ENCODE assay signal across 8 mouse cellular contexts in genomic region chr2:37452376-37452760, GRCm38 (mm10). TPM values are rescaled to one million over a fixed set of nuclear protein-coding genes. Genes with fewer than 3 reads are reported as not detected.
DNase-seq lines count a peak whose midpoint lies in the region; ATAC-seq and TF ChIP-seq lines count a peak whose summit lies in the region.

No protein-coding gene starts in this region.

- peak; percentile 26 for DNase-seq in kidney, adult 9 months
- DNase-seq in kidney, postnatal 14 days = no peak
- DNase-seq in Patski (ENCODE audit: low read depth, low spot score) = no peak
- DNase-seq in liver, embryonic 14.5 days (ENCODE audit: low read depth in 3 of 3, low spot score in 3 of 3) = no peak
- DNase-seq in yolk sac, embryonic 10.5 days (ENCODE audit: low spot score) = no peak
- no peak for DNase-seq in adrenal gland, adult 8-10 months
- DNase-seq in ovary, postnatal 36 days (ENCODE audit: low spot score) = no peak

- CTCF ChIA-PET in Patski (lab: Charles Lee) = interaction anchor here (1.1 kb wide), 1 partner anchor 28 kb away, joined by 5 read pairs; no protein-coding TSS in a partner anchor

- H3K9ac ChIP-seq in forebrain, embryonic 13.5 days = peak overlapping the region; percentile 93
- peak overlapping the region; percentile 93 for H3K9ac ChIP-seq in liver, embryonic 14.5 days (replicated peaks)

- H3K9me3 ChIP-seq in forebrain, embryonic 13.5 days (replicated peaks) = no peaks in the 10 kb centered on the region
- no peaks in the 10 kb centered on the region for H3K9me3 ChIP-seq in liver, embryonic 14.5 days (ENCODE audit: control insufficient read depth, low read length)

- no peak for TF ChIP-seq CTCF in Patski (IDR thresholded peaks at IDR 0.05)
- no peak for TF ChIP-seq CTCF in liver, embryonic 14.5 days (IDR thresholded peaks at IDR 0.05; ENCODE audit: low read depth)

- ATAC-seq in Patski = peak; percentile 56
- peak; percentile 89 for ATAC-seq in forebrain, embryonic 13.5 days
- peak; percentile 60 for ATAC-seq in liver, embryonic 14.5 days (ENCODE audit: insufficient read depth)

- no peaks in the 10 kb centered on the region for H3K36me3 ChIP-seq in forebrain, embryonic 13.5 days (ENCODE audit: poor library complexity, severe bottlenecking)
- H3K36me3 ChIP-seq in liver, embryonic 14.5 days (replicated peaks; ENCODE audit: control insufficient read depth, insufficient read depth, low read depth) = no peaks in the 10 kb centered on the region; the same call in 1 of the 2 replicates

- POLR2A ChIA-PET in Patski (lab: Charles Lee) = interaction anchor here (1.0 to 1.1 kb wide), 2 partner anchors 19 to 22 kb away, joined by 3 read pairs; no protein-coding TSS in a partner anchor

- 0% methylated on average over 17 of the region's 24 CpGs for WGBS in forebrain, embryonic 13.5 days
- 0% methylated on average over 23 of the region's 24 CpGs for WGBS in liver, embryonic 14.5 days (ENCODE audit: insufficient replicate concordance)

- TF ChIP-seq EP300 in liver, embryonic 14.5 days (IDR thresholded peaks at IDR 0.05; ENCODE audit: low read depth) = no peak

- H3K27ac ChIP-seq in forebrain, embryonic 13.5 days = peak overlapping the region; percentile 85
- peak overlapping the region; percentile 61 for H3K27ac ChIP-seq in liver, embryonic 14.5 days

- H3K4me2 ChIP-seq in forebrain, embryonic 13.5 days = peak overlapping the region; percentile 68
- peak overlapping the region; percentile 75 for H3K4me2 ChIP-seq in liver, embryonic 14.5 days (ENCODE audit: low read depth)

- peaks cover 19% of the 10 kb centered on the region for H3K4me1 ChIP-seq in forebrain, embryonic 13.5 days
- H3K4me1 ChIP-seq in liver, embryonic 14.5 days (replicated peaks; ENCODE audit: control insufficient read depth in 2 of 2, insufficient read depth in 2 of 2, low read length in 1 of 2) = peaks cover 6 to 7% of the 10 kb centered on the region in 2 experiments

- peak overlapping the region; percentile 96 for H3K4me3 ChIP-seq in forebrain, embryonic 13.5 days
- peak overlapping the region; percentile 88 to 90 for H3K4me3 ChIP-seq in liver, embryonic 14.5 days (ENCODE audit: insufficient read depth in 1 of 2, low read depth in 2 of 2, low read length in 2 of 2)

- H3K27me3 ChIP-seq in Patski = no peaks in the 10 kb centered on the region
- no peaks in the 10 kb centered on the region for H3K27me3 ChIP-seq in forebrain, embryonic 13.5 days
- H3K27me3 ChIP-seq in liver, embryonic 14.5 days (ENCODE audit: control insufficient read depth, insufficient read depth, low read length) = no peaks in the 10 kb centered on the region

- in situ Hi-C loops in Patski (cut with MboI; ENCODE audit: low pct_unique_long_range_greater_than_20kb) = no loop called here

RNA-seq across cellular contexts. Expression of gene Rabgap1, which starts 9.3 kb away (rescaled TPM):
- polyA plus RNA-seq in Patski (2021) = 55.9 TPM
- polyA plus RNA-seq in forebrain, embryonic 13.5 days (2015; fragmentation: Nextera tagmentation; extraction: Ambion mirVana) = 61.9 and 63.8 TPM in 2 replicates
- 3.5 and 5.0 TPM in 2 replicates for polyA plus RNA-seq in liver, embryonic 14.5 days (2012; rRNA removed)
- polyA plus RNA-seq in liver, embryonic 14.5 days (2014; fragmentation: Nextera tagmentation; extraction: Ambion mirVana) = 6.8 and 7.6 TPM in 2 replicates
- total RNA-seq in adrenal gland, adult 8-10 months (2022) = 10 to 100 TPM; 59.7 to 90.2 (median 74.4) TPM

RNA-seq across cellular contexts. Expression of gene Zbtb6, which starts 9.4 kb away (rescaled TPM):
- polyA plus RNA-seq in Patski (2021) = 11.5 TPM
- polyA plus RNA-seq in forebrain, embryonic 13.5 days (2015; fragmentation: Nextera tagmentation; extraction: Ambion mirVana) = 12.7 and 16.0 TPM in 2 replicates
- polyA plus RNA-seq in liver, embryonic 14.5 days (2012; rRNA removed) = 3.0 and 3.6 TPM in 2 replicates
- 1.3 TPM in 2 replicates for polyA plus RNA-seq in liver, embryonic 14.5 days (2014; fragmentation: Nextera tagmentation; extraction: Ambion mirVana)
- 10 to 100 TPM; 15.4 to 17.6 (median 16.7) TPM for total RNA-seq in adrenal gland, adult 8-10 months (2022)

RNA-seq across cellular contexts. Expression of gene Zbtb26, which starts 9.4 kb away (rescaled TPM):
- 9.0 TPM for polyA plus RNA-seq in Patski (2021)
- polyA plus RNA-seq in forebrain, embryonic 13.5 days (2015; fragmentation: Nextera tagmentation; extraction: Ambion mirVana) = 8.9 and 9.3 TPM in 2 replicates
- 1.5 and 1.9 TPM in 2 replicates for polyA plus RNA-seq in liver, embryonic 14.5 days (2012; rRNA removed)
- polyA plus RNA-seq in liver, embryonic 14.5 days (2014; fragmentation: Nextera tagmentation; extraction: Ambion mirVana) = 1.3 TPM in 2 replicates
- total RNA-seq in adrenal gland, adult 8-10 months (2022) = 10 to 100 TPM in 3 of 4 experiments, 1 to 10 TPM in 1; 7.6 to 12.3 (median 11.3) TPM

RNA-seq across cellular contexts. Expression of gene Rc3h2, which starts 29.7 kb away (rescaled TPM):
- 24.0 TPM for polyA plus RNA-seq in Patski (2021)
- 25.5 and 25.6 TPM in 2 replicates for polyA plus RNA-seq in forebrain, embryonic 13.5 days (2015; fragmentation: Nextera tagmentation; extraction: Ambion mirVana)
- polyA plus RNA-seq in liver, embryonic 14.5 days (2012; rRNA removed) = 2.9 and 3.7 TPM in 2 replicates
- 3.0 and 3.2 TPM in 2 replicates for polyA plus RNA-seq in liver, embryonic 14.5 days (2014; fragmentation: Nextera tagmentation; extraction: Ambion mirVana)
- 10 to 100 TPM; 35.5 to 62.9 (median 52.4) TPM for total RNA-seq in adrenal gland, adult 8-10 months (2022)
